Mouse (Mus musculus) forebrain, postnatal 0 days (tissue): Measurements from ENCODE around the gene Stbd1. TPM values are rescaled to one million over a fixed set of nuclear protein-coding genes. Genes with fewer than 3 reads are reported as not detected.

ENCODE experiments used
- ATAC-seq: fragments of 200-750 bp; cut with Nextera tagmentation; 2 replicates; pipeline ENCODE4 v1.8.0; 2017; ENCODE audit warnings: mild to moderate bottlenecking, moderate library complexity
- DNase-seq: peaks from one replicate; pipeline ENCODE4 v3.0.0-alpha.2; 2015
- H3K27ac ChIP-seq: fragments of 300-500 bp; sonication (generic); 2 replicates; pipeline ENCODE4 v1.5.1; 2014; ENCODE audit warnings: low read depth, mild to moderate bottlenecking, antibody characterized with exemption, low read length, moderate library complexity, mixed read lengths
- H3K27me3 ChIP-seq: fragments of 300-500 bp; sonication (generic); 2 replicates; pipeline ENCODE4 v1.6.1; 2014; ENCODE audit warnings: mild to moderate bottlenecking, low read length, mixed read lengths; ENCODE audit not compliant: insufficient read depth
- H3K36me3 ChIP-seq: fragments of 300-500 bp; sonication (generic); 2 replicates; pipeline ENCODE4 v1.6.1; 2014; ENCODE audit warnings: mild to moderate bottlenecking, moderate library complexity; ENCODE audit not compliant: insufficient read depth
- H3K4me1 ChIP-seq: fragments of 300-500 bp; sonication (generic); 2 replicates; pipeline ENCODE4 v1.6.1; 2014; ENCODE audit warnings: antibody characterized with exemption; ENCODE audit not compliant: insufficient read depth
- H3K4me2 ChIP-seq: fragments of 300-500 bp; sonication (generic); 2 replicates; pipeline ENCODE4 v1.6.1; 2014; ENCODE audit warnings: low read depth, mild to moderate bottlenecking, moderate library complexity
- H3K4me3 ChIP-seq: fragments of 300-500 bp; sonication (generic); 2 replicates; pipeline ENCODE4 v1.5.1; 2014; ENCODE audit warnings: low read depth, low read length, mixed read lengths
- H3K9ac ChIP-seq: fragments of 300-500 bp; sonication (generic); 2 replicates; pipeline ENCODE4 v1.6.1; 2014; ENCODE audit warnings: mild to moderate bottlenecking
- H3K9me3 ChIP-seq: fragments of 300-500 bp; sonication (generic); 2 replicates; pipeline ENCODE4 v1.6.1; 2016; ENCODE audit warnings: low read length
- CTCF ChIP-seq: sonication (generic); IDR thresholded peaks from 2 replicates; pipeline ENCODE4 v1.5.1; 2016; ENCODE audit warnings: antibody characterized with exemption, control low read depth, low read depth
- WGBS: fragments of 180-500 bp; shearing (Covaris S2); extraction: QIAGEN DNeasy Blood & Tissue Kit; methylation state at CpG from one replicate; pipeline ENCODE4 v1.1.7; 2014; 5-methylcytosine and 5-hydroxymethylcytosine counted together
- polyA plus RNA-seq: library from polyadenylated mRNA; unstranded; fragments of >200 nt; fragmentation: Nextera tagmentation; extraction: Ambion mirVana; gene quantifications from 2 replicates; pipeline ENCODE4 v1.2.1, GENCODE M21; 2015
- total RNA-seq: library from RNA; depleted of rRNA; stranded (reverse); fragments of >200 nt; gene quantifications from 2 replicates; pipeline ENCODE4 v1.2.3, GENCODE M21; 2014; rRNA removed

Gene Stbd1
- total and polyA plus RNA-seq, 2 experiments from 2014 or later = 2.0 to 3.5 TPM

DNA sequence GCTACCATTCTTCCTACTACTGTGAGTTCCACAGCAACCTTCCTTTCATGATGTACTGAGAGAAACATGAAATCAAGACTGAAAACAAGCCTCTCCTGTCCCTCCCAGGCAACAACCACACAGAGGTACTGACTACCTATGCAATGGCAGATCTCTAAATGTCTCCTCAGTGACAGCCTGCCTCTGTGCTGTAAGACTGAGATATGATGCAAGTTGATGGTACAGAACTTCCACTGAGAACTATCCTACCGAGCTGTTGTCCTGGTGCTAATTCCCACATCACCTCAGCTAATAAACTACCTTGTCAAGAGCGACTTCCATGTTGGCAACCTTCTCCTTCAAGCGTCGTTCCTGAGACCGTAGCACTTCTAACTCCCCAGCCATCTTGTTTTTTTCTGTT is 33.0 kb downstream of the Stbd1 start:
- no peak overlapping the region for H3K4me2 ChIP-seq
- no peaks in the 10 kb centered on the region for H3K9me3 ChIP-seq
- no peaks in the 10 kb centered on the region for H3K36me3 ChIP-seq
- DNase-seq (no peak), ATAC-seq (no peak)
- no peaks in the 10 kb centered on the region for H3K27me3 ChIP-seq
- no peaks in the 10 kb centered on the region for H3K4me1 ChIP-seq
- no peak for TF ChIP-seq CTCF
- no peak overlapping the region for H3K9ac ChIP-seq
- WGBS = 88% methylated on average over 5 of the region's 5 CpGs
- no peak overlapping the region for H3K4me3 ChIP-seq
- H3K27ac ChIP-seq = no peak overlapping the region

GRCm38 (mm10) chr5:92640861-92641260 is 38.0 kb downstream of the Stbd1 start:
- Histone ChIP-seq H3K9me3 (no peaks in the 10 kb centered on the region), H3K36me3 (no peaks in the 10 kb centered on the region), H3K4me1 (no peaks in the 10 kb centered on the region), H3K27ac (no peak overlapping the region), H3K27me3 (no peaks in the 10 kb centered on the region), H3K4me2 (no peak overlapping the region), H3K4me3 (no peak overlapping the region), H3K9ac (no peak overlapping the region)
- no peak for DNase-seq
- 73% methylated on average over 3 of the region's 3 CpGs for WGBS
- TF ChIP-seq CTCF = no peak
- ATAC-seq = no peak

Other genes with a start within 250 kb of the Stbd1 start
- gene Nup54, start 167.8 kb upstream of the Stbd1 start, total RNA-seq = 80.1 and 94.5 TPM in 2 replicates
- 35.1 and 43.7 TPM in 2 replicates for gene Nup54, start 167.8 kb upstream of the Stbd1 start, polyA plus RNA-seq
- 123 and 149 TPM in 2 replicates for gene Scarb2, start 96.2 kb upstream of the Stbd1 start, total RNA-seq
- gene Scarb2, start 96.2 kb upstream of the Stbd1 start, polyA plus RNA-seq = 19.4 and 23.1 TPM in 2 replicates
- gene Fam47e, start 48.0 kb upstream of the Stbd1 start, total RNA-seq = 0.81 and 1.8 TPM in 2 replicates
- 2.0 and 3.1 TPM in 2 replicates for gene Fam47e, start 48.0 kb upstream of the Stbd1 start, polyA plus RNA-seq
- 0.62 and 1.3 TPM in 2 replicates for gene Ccdc158, start 72.2 kb downstream of the Stbd1 start, total RNA-seq
- 0.29 and 0.39 TPM in 2 replicates for gene Ccdc158, start 72.2 kb downstream of the Stbd1 start, polyA plus RNA-seq
- 2.6 and 5.8 TPM in 2 replicates for gene Shroom3, start 80.4 kb downstream of the Stbd1 start, total RNA-seq
- 0.24 and 0.91 TPM in 2 replicates for gene Shroom3, start 80.4 kb downstream of the Stbd1 start, polyA plus RNA-seq